Mouse (Mus musculus) adrenal gland, postnatal 25 days (tissue): Measurements from ENCODE around the gene Zfp423. TPM values are rescaled to one million over a fixed set of nuclear protein-coding genes. Genes with fewer than 3 reads are reported as not detected.
A peak's percentile ranks its signal among the peaks of the same experiment; 100 is the strongest.
"Not testable (repeated sequence)": the region's sequence is repeated elsewhere in the genome, so short reads cannot be mapped to it uniquely, and the experiment has no call there.

Experiments
- DNase-seq: peaks from one replicate; pipeline ENCODE4 v3.0.0; 2021; ENCODE audit warnings: mixed read lengths
- total RNA-seq: library from RNA; stranded (reverse); gene quantifications from 2 replicates; pipeline ENCODE4 v1.2.3, GENCODE M21; 2021

The Zfp423 gene
- total RNA-seq, 1 experiment from 2014 or later = 17.5 TPM

GRCm38 (mm10) chr8:87895203-87896041 lies 64.0 kb downstream of the Zfp423 start:
- DNase-seq = no peak

GRCm38 (mm10) chr8:87894287-87894686 lies 65.1 kb downstream of the Zfp423 start:
- DNase-seq = peak; percentile 20

GRCm38 (mm10) chr8:87893547-87893946 lies 65.8 kb downstream of the Zfp423 start:
- DNase-seq = peak; percentile 28

GRCm38 (mm10) chr8:87892891-87893290 lies 66.5 kb downstream of the Zfp423 start:
- DNase-seq = no peak

GRCm38 (mm10) chr8:87891884-87892283 lies 67.5 kb downstream of the Zfp423 start:
- DNase-seq = peak; percentile 13

- DNase-seq = no peak
Observed at GRCm38 (mm10) chr8:87887956-87888355, 71.4 kb downstream of the Zfp423 start.

GRCm38 (mm10) chr8:87881088-87881487 lies 78.3 kb downstream of the Zfp423 start:
- no peak for DNase-seq

- no peak for DNase-seq
Observed at GRCm38 (mm10) chr8:87875852-87876251, 83.5 kb downstream of the Zfp423 start.

GRCm38 (mm10) chr8:87875452-87875851 lies 83.9 kb downstream of the Zfp423 start:
- peak; percentile 26 for DNase-seq

GRCm38 (mm10) chr8:87872987-87873550 lies 86.3 kb downstream of the Zfp423 start:
- DNase-seq = no peak

GRCm38 (mm10) chr8:87872356-87872930 lies 87.0 kb downstream of the Zfp423 start:
- DNase-seq = no peak

GRCm38 (mm10) chr8:87866586-87866985 lies 92.8 kb downstream of the Zfp423 start:
- DNase-seq = no peak

GRCm38 (mm10) chr8:87864236-87864635 lies 95.2 kb downstream of the Zfp423 start:
- no peak for DNase-seq

GRCm38 (mm10) chr8:87863128-87863527 lies 96.3 kb downstream of the Zfp423 start:
- DNase-seq = no peak

GRCm38 (mm10) chr8:87861718-87862117 lies 97.7 kb downstream of the Zfp423 start:
- DNase-seq = no peak

- DNase-seq = no peak
Observed at GRCm38 (mm10) chr8:87860905-87861304, 98.5 kb downstream of the Zfp423 start.

GRCm38 (mm10) chr8:87851871-87852270 lies 107.5 kb downstream of the Zfp423 start:
- no peak for DNase-seq

- DNase-seq = no peak
Observed at GRCm38 (mm10) chr8:87851380-87851779, 108.0 kb downstream of the Zfp423 start.

- DNase-seq = no peak
Observed at GRCm38 (mm10) chr8:87848836-87849235, 110.6 kb downstream of the Zfp423 start.

- DNase-seq = no peak
Observed at GRCm38 (mm10) chr8:87847796-87848195, 111.6 kb downstream of the Zfp423 start.

- DNase-seq = not testable (repeated sequence)
Observed at GRCm38 (mm10) chr8:87842096-87842495, 117.3 kb downstream of the Zfp423 start.

- DNase-seq = no peak
Observed at GRCm38 (mm10) chr8:87837266-87837665, 122.1 kb downstream of the Zfp423 start.

GRCm38 (mm10) chr8:87836866-87837265 lies 122.5 kb downstream of the Zfp423 start:
- DNase-seq = no peak
